Mouse (Mus musculus) naive thymus-derived CD4-positive, alpha-beta T cell, adult 5 months (primary cell): ENCODE data around the gene Nrk. TPM values are rescaled to one million over a fixed set of nuclear protein-coding genes. Genes with fewer than 3 reads are reported as not detected.

Experiments
- polyA plus RNA-seq: library from polyadenylated mRNA; unstranded; fragments of 100-300 nt; shearing (Covaris generic); gene quantifications from one replicate; pipeline ENCODE4 v1.2.1, GENCODE M21; 2017

Nrk gene
- not detected for polyA plus RNA-seq

GRCm38 (mm10) chrX:138914041-138914776 lies at the start of gene Nrk:
Gene Nrk, plus strand, starts transcription at chrX:138914430.

Other genes with a start within 250 kb of the Nrk start
- not detected for gene Serpina7, start 170.8 kb downstream of the Nrk start, polyA plus RNA-seq
- gene 4930513O06Rik, start 171.8 kb downstream of the Nrk start, polyA plus RNA-seq, result not detected